Mouse (Mus musculus): Measurements from ENCODE around the gene Agbl4. TPM values are rescaled to one million over a fixed set of nuclear protein-coding genes. Genes with fewer than 3 reads are reported as not detected.

Gene Agbl4
- polyA plus RNA-seq, 1 experiment: not detected

GRCm38 (mm10) chr4:110641417-110641816 lies 244.0 kb downstream of the Agbl4 start:
- H3K4me3 ChIP-seq (ENCODE audit: insufficient read depth, poor library complexity, severe bottlenecking): no peak overlapping the region
- H3ac ChIP-seq (ENCODE audit: control insufficient read depth, insufficient read length, low read depth): no peak overlapping the region
- H3K79me3 ChIP-seq (ENCODE audit: low read depth): no peaks in the 10 kb centered on the region
- no peaks in the 10 kb centered on the region for H3K36me3 ChIP-seq (ENCODE audit: control insufficient read depth, insufficient read depth)
- TF ChIP-seq FOSL1 (IDR thresholded peaks at IDR 0.05; ENCODE audit: insufficient read depth, low read length, poor library complexity, severe bottlenecking) (no peak), CTCF (IDR thresholded peaks at IDR 0.05; ENCODE audit: control insufficient read depth, insufficient read depth, insufficient read length) (no peak), MYOD1 (IDR thresholded peaks at IDR 0.05; ENCODE audit: control insufficient read depth, insufficient read length, low read depth) (no peak), MAX (IDR thresholded peaks at IDR 0.05) (no peak), USF1 (IDR thresholded peaks at IDR 0.05; ENCODE audit: low read depth) (no peak), MYOG (IDR thresholded peaks at IDR 0.05; ENCODE audit: control insufficient read depth, extremely low read depth, insufficient read length) (no peak), CEBPB (IDR thresholded peaks at IDR 0.05; ENCODE audit: low read depth) (no peak)
- H3K27me3 ChIP-seq (ENCODE audit: control insufficient read depth, insufficient read depth, insufficient read length): no peaks in the 10 kb centered on the region
- no peaks in the 10 kb centered on the region for H3K79me2 ChIP-seq (ENCODE audit: control insufficient read depth, insufficient read depth)

- Histone ChIP-seq H3K4me3 (ENCODE audit: insufficient read depth, poor library complexity, severe bottlenecking) (no peak overlapping the region), H3ac (ENCODE audit: control insufficient read depth, insufficient read length, low read depth) (no peak overlapping the region), H3K36me3 (ENCODE audit: control insufficient read depth, insufficient read depth) (no peaks in the 10 kb centered on the region), H3K79me3 (ENCODE audit: low read depth) (no peaks in the 10 kb centered on the region), H3K79me2 (ENCODE audit: control insufficient read depth, insufficient read depth) (no peaks in the 10 kb centered on the region), H3K27me3 (ENCODE audit: control insufficient read depth, insufficient read depth, insufficient read length) (no peaks in the 10 kb centered on the region)
- TF ChIP-seq CEBPB (IDR thresholded peaks at IDR 0.05; ENCODE audit: low read depth) (no peak), FOSL1 (IDR thresholded peaks at IDR 0.05; ENCODE audit: insufficient read depth, low read length, poor library complexity, severe bottlenecking) (no peak), MYOD1 (IDR thresholded peaks at IDR 0.05; ENCODE audit: control insufficient read depth, insufficient read length, low read depth) (no peak), MYOG (IDR thresholded peaks at IDR 0.05; ENCODE audit: control insufficient read depth, extremely low read depth, insufficient read length) (no peak), MAX (IDR thresholded peaks at IDR 0.05) (no peak), USF1 (IDR thresholded peaks at IDR 0.05; ENCODE audit: low read depth) (no peak), CTCF (IDR thresholded peaks at IDR 0.05; ENCODE audit: control insufficient read depth, insufficient read depth, insufficient read length) (no peak)
These were observed 265.5 kb downstream of the Agbl4 start for GRCm38 (mm10) chr4:110662940-110663339.

- Histone ChIP-seq H3K27me3 (ENCODE audit: control insufficient read depth, insufficient read depth, insufficient read length) (no peaks in the 10 kb centered on the region), H3K4me3 (ENCODE audit: insufficient read depth, poor library complexity, severe bottlenecking) (no peak overlapping the region), H3ac (ENCODE audit: control insufficient read depth, insufficient read length, low read depth) (no peak overlapping the region), H3K79me2 (ENCODE audit: control insufficient read depth, insufficient read depth) (no peaks in the 10 kb centered on the region), H3K36me3 (ENCODE audit: control insufficient read depth, insufficient read depth) (no peaks in the 10 kb centered on the region), H3K79me3 (ENCODE audit: low read depth) (no peaks in the 10 kb centered on the region)
- TF ChIP-seq USF1 (IDR thresholded peaks at IDR 0.05; ENCODE audit: low read depth): no peak
- no peak for TF ChIP-seq CTCF (IDR thresholded peaks at IDR 0.05; ENCODE audit: control insufficient read depth, insufficient read depth, insufficient read length)
- no peak for TF ChIP-seq CEBPB (IDR thresholded peaks at IDR 0.05; ENCODE audit: low read depth)
- no peak for TF ChIP-seq MYOG (IDR thresholded peaks at IDR 0.05; ENCODE audit: control insufficient read depth, extremely low read depth, insufficient read length)
- TF ChIP-seq MYOD1 (IDR thresholded peaks at IDR 0.05; ENCODE audit: control insufficient read depth, insufficient read length, low read depth): no peak
- TF ChIP-seq FOSL1 (IDR thresholded peaks at IDR 0.05; ENCODE audit: insufficient read depth, low read length, poor library complexity, severe bottlenecking): no peak
- TF ChIP-seq MAX (IDR thresholded peaks at IDR 0.05): no peak
These were observed 276.7 kb downstream of the Agbl4 start for GRCm38 (mm10) chr4:110674121-110674520.

GRCm38 (mm10) chr4:110735141-110735540 lies 337.7 kb downstream of the Agbl4 start:
- no peaks in the 10 kb centered on the region for H3K36me3 ChIP-seq (ENCODE audit: control insufficient read depth, insufficient read depth)
- H3K79me2 ChIP-seq (ENCODE audit: control insufficient read depth, insufficient read depth): no peaks in the 10 kb centered on the region
- H3K79me3 ChIP-seq (ENCODE audit: low read depth): no peaks in the 10 kb centered on the region
- H3ac ChIP-seq (ENCODE audit: control insufficient read depth, insufficient read length, low read depth): no peak overlapping the region
- H3K27me3 ChIP-seq (ENCODE audit: control insufficient read depth, insufficient read depth, insufficient read length): no peaks in the 10 kb centered on the region
- H3K4me3 ChIP-seq (ENCODE audit: insufficient read depth, poor library complexity, severe bottlenecking): no peak overlapping the region
- TF ChIP-seq USF1 (IDR thresholded peaks at IDR 0.05; ENCODE audit: low read depth): no peak
- TF ChIP-seq CEBPB (IDR thresholded peaks at IDR 0.05; ENCODE audit: low read depth): no peak
- no peak for TF ChIP-seq MAX (IDR thresholded peaks at IDR 0.05)
- TF ChIP-seq MYOD1 (IDR thresholded peaks at IDR 0.05; ENCODE audit: control insufficient read depth, insufficient read length, low read depth): no peak
- TF ChIP-seq CTCF (IDR thresholded peaks at IDR 0.05; ENCODE audit: control insufficient read depth, insufficient read depth, insufficient read length): no peak
- no peak for TF ChIP-seq FOSL1 (IDR thresholded peaks at IDR 0.05; ENCODE audit: insufficient read depth, low read length, poor library complexity, severe bottlenecking)
- TF ChIP-seq MYOG (IDR thresholded peaks at IDR 0.05; ENCODE audit: control insufficient read depth, extremely low read depth, insufficient read length): no peak

GRCm38 (mm10) chr4:110757941-110758340 lies 360.5 kb downstream of the Agbl4 start:
- no peaks in the 10 kb centered on the region for H3K36me3 ChIP-seq (ENCODE audit: control insufficient read depth, insufficient read depth)
- no peaks in the 10 kb centered on the region for H3K79me3 ChIP-seq (ENCODE audit: low read depth)
- no peak for TF ChIP-seq CTCF (IDR thresholded peaks at IDR 0.05; ENCODE audit: control insufficient read depth, insufficient read depth, insufficient read length)
- TF ChIP-seq MYOD1 (IDR thresholded peaks at IDR 0.05; ENCODE audit: control insufficient read depth, insufficient read length, low read depth): no peak
- no peak for TF ChIP-seq USF1 (IDR thresholded peaks at IDR 0.05; ENCODE audit: low read depth)
- no peak for TF ChIP-seq MAX (IDR thresholded peaks at IDR 0.05)
- no peak for TF ChIP-seq FOSL1 (IDR thresholded peaks at IDR 0.05; ENCODE audit: insufficient read depth, low read length, poor library complexity, severe bottlenecking)
- TF ChIP-seq MYOG (IDR thresholded peaks at IDR 0.05; ENCODE audit: control insufficient read depth, extremely low read depth, insufficient read length): no peak
- TF ChIP-seq CEBPB (IDR thresholded peaks at IDR 0.05; ENCODE audit: low read depth): no peak
- no peaks in the 10 kb centered on the region for H3K79me2 ChIP-seq (ENCODE audit: control insufficient read depth, insufficient read depth)
- H3K4me3 ChIP-seq (ENCODE audit: insufficient read depth, poor library complexity, severe bottlenecking): no peak overlapping the region
- H3K27me3 ChIP-seq (ENCODE audit: control insufficient read depth, insufficient read depth, insufficient read length): no peaks in the 10 kb centered on the region
- no peak overlapping the region for H3ac ChIP-seq (ENCODE audit: control insufficient read depth, insufficient read length, low read depth)

GRCm38 (mm10) chr4:110788596-110788995 lies 391.1 kb downstream of the Agbl4 start:
- Histone ChIP-seq H3ac (ENCODE audit: control insufficient read depth, insufficient read length, low read depth) (no peak overlapping the region), H3K27me3 (ENCODE audit: control insufficient read depth, insufficient read depth, insufficient read length) (no peaks in the 10 kb centered on the region), H3K79me3 (ENCODE audit: low read depth) (no peaks in the 10 kb centered on the region), H3K79me2 (ENCODE audit: control insufficient read depth, insufficient read depth) (no peaks in the 10 kb centered on the region), H3K36me3 (ENCODE audit: control insufficient read depth, insufficient read depth) (no peaks in the 10 kb centered on the region), H3K4me3 (ENCODE audit: insufficient read depth, poor library complexity, severe bottlenecking) (no peak overlapping the region)
- TF ChIP-seq MYOG (IDR thresholded peaks at IDR 0.05; ENCODE audit: control insufficient read depth, extremely low read depth, insufficient read length): no peak

Data from C2C12 (cell line).